Mouse (Mus musculus): ENCODE measurements around the gene Ccl2.

Ccl2 gene

DNA sequence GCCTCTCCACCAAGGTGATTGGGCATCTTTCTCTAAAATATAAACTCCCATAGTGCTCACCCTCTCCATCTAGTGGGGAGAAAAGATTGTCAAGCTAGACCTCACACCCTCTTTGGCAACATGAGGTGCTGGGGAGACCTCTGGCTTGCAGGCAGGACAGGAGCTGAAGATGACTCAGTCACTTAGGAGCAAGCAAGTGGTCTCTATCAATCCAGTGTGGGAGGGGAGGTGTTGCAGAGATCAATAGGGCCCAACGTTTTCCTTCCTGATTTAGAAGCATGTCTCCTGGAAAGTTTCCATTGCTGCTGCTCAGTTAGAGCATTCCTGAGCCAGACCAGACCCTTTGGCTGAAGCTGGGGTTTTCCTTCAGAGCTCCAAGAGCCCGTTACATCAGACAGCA is 3.2 kb downstream of the Ccl2 start, which contains the start of gene Gm17268:
TSS of gene Gm17268 (minus strand) at position 28 of the 400 bp plus-strand sequence.
- no peak for DNase-seq

- no peak for DNase-seq
These were observed 3.8 kb downstream of the Ccl2 start for GRCm38 (mm10) chr11:82039132-82039660.

DNA sequence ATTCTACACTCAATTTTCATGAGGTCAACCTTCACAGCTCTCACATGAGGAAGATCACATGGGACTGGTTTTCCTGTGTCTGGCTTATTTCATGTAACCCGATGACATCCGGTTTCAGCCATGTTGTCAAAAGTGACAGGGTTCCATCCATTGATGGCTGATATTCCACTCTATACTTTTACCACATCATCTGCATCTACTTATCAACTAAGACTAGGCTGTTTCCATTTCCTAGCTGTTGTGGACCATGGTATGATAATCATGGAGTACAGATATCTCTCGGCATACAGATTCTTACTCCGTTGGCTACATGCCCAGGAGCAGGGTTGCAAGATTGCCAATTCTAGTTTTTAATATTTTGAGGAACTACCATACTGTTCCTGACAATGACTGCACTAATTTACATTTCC is 6.3 kb downstream of the Ccl2 start:
- DNase-seq: peak; percentile 6

GRCm38 (mm10) chr11:82045471-82045870 is 10.1 kb downstream of the Ccl2 start, which contains the start of gene Ccl7:
Gene Ccl7, plus strand, starts transcription at chr11:82045712.
- no peak for DNase-seq

- no peak for DNase-seq
These were observed 12.5 kb downstream of the Ccl2 start for GRCm38 (mm10) chr11:82047746-82048415.

GRCm38 (mm10) chr11:82053849-82054248 is 18.5 kb downstream of the Ccl2 start:
- no peak for DNase-seq

DNA sequence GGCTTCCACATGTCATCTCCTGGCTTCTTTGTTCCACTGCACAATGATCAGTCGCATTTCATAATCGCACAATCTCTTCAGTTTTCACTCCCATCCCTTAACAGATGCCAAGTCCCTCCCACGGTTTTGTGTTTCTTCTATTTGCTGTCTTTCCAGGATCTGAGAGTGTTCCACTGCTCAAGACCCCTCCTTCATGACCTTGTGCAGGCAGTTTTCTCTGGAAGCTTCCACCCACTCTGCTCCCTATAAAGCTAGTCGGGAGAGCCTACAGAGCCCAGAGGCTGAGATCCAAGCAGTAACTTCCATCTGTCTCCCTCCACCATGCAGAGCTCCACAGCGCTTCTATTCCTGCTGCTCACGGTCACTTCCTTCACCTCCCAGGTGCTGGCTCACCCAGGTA is 22.3 kb downstream of the Ccl2 start, which contains the start of gene Ccl11:
TSS of gene Ccl11 (plus strand) at position 178 of the 400 bp plus-strand sequence.
- peak; percentile 32 for DNase-seq

DNA sequence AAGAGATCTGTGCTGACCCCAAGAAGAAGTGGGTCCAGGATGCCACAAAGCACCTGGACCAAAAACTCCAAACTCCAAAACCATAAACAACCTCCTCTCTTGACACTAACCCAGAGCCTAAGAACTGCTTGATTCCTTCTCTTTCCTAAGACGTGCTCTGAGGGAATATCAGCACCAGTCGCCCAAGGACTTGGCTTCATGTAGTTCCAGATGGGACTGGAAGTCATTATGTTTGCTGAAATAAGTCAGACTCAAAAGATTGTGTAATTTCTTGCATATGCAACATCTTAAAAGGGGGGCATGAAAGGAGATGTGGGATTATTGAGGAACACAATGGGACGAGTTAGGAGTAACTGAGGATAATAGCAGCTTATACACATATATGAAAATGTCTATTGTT is 26.9 kb downstream of the Ccl2 start:
- no peak for DNase-seq

DNA sequence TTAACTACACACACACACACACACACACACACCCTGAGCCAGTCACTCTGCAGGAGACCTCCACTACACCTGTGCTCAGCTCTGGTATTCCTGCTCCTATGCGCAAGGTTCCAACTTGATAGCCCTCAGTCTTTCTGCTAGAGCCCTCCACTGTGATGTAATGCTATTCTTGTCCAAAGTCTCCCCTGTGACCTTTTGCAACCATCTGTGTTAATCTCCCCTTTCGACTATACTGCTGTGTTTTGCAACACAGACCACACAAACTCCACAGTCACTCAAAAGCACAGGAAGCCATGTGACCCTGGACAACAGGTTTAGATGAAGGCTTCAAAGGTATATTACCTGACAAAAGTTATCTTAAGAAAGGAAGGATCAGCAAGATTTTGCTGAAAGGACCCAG is 28.1 kb downstream of the Ccl2 start:
- no peak for DNase-seq

- no peak for DNase-seq
These were observed 31.7 kb downstream of the Ccl2 start for GRCm38 (mm10) chr11:82066953-82067571.

GRCm38 (mm10) chr11:82071076-82071475 is 35.7 kb downstream of the Ccl2 start:
- no peak for DNase-seq

- DNase-seq: peak; percentile 5
These were observed 37.0 kb downstream of the Ccl2 start for GRCm38 (mm10) chr11:82072374-82072773.

- DNase-seq: no peak
These were observed 37.6 kb downstream of the Ccl2 start for GRCm38 (mm10) chr11:82072984-82073383.

- no peak for DNase-seq
These were observed 38.3 kb downstream of the Ccl2 start for GRCm38 (mm10) chr11:82073686-82074085.

GRCm38 (mm10) chr11:82077031-82077430 is 41.7 kb downstream of the Ccl2 start:
- DNase-seq: no peak

DNA sequence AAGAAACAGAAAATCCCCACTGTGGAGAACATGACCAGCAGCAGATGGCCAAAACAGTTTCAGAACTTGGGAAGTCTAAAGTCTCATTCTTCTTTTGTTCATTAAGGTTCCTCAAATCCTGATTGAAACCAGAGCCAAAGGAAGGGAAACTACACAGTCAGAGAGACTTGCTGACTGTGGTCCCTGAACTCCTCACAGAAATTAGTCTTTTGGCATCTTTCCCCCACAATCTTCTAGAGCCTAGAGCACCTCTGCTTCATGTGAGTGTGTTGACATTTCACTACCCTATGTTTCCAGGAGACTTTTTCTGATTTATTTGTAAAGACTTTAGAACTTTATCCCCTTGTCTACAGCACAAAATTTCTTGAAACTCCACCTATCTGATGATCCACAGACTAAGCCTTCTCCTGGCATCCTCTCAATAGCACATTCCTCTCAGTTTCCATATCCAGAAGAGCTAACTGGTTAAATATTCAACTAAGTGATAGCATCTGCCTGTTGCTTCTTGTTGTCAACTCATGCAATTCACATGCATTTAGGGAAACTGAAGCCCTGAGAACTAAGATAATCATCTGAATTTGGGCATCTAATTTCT is 42.9 kb downstream of the Ccl2 start:
- no peak for DNase-seq

DNA sequence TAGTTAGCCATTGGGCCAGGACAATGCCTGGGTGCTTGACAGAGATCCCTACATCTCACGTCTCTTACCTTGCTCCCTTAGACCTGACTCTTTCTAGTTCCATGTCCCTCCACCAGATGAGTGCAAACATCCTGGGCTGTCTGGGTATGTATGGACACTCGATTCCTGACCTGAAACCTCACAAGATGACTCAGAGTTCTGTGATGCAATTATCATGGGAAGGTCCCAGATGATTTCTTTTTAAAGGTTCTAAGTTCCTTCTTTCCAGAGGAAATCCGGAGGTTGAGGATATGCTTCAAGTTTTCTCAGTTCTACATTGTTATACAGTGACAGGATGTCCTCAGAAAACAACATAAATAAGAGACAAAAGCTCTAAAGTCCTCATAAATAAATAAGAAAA is 45.5 kb downstream of the Ccl2 start:
- DNase-seq: no peak

GRCm38 (mm10) chr11:82084360-82084759 is 49.0 kb downstream of the Ccl2 start:
- DNase-seq: no peak
